Mouse (Mus musculus): Measurements from ENCODE around the gene Gm20911. TPM values are rescaled to one million over a fixed set of nuclear protein-coding genes. Genes with fewer than 3 reads are reported as not detected.
"Not testable (repeated sequence)": the region's sequence is repeated elsewhere in the genome, so short reads cannot be mapped to it uniquely, and the experiment has no call there.

Gene Gm20911
- not detected in 2 replicates for polyA plus RNA-seq (2015; fragmentation: Nextera tagmentation; extraction: Ambion mirVana)

DNA sequence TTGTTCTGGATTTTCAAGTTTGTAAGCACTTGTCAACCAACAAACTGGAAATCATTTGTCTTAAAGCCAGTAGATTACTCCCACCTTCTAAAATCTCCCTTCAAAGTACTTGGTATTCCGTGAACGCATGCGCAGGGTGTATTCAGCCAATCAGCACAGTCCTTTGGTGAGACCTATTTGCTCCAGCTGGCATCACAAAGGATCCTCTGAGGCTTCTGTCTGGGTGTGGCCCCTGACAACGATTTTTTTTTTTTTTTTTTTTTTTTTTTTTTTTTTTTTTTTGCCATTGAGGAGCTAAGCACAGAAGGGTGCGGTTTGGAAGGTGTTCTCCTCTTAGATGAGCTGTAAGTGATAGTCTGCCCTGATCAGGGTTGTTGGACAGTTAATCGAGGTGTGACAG lies at the start of gene Gm20911:
Gm20911 (plus strand) TSS at position 301 of the 400 bp plus-strand sequence.
- not testable (repeated sequence) for H3K9ac ChIP-seq (ENCODE audit: low read depth, low read length); H3K27me3 ChIP-seq (ENCODE audit: control insufficient read depth, insufficient read depth, low read depth, low read length); ATAC-seq; H3K4me1 ChIP-seq (ENCODE audit: control insufficient read depth, insufficient read depth, low read length); H3K27ac ChIP-seq (ENCODE audit: low read length); H3K9me3 ChIP-seq (replicated peaks; ENCODE audit: control insufficient read depth, low read length, poor library complexity, severe bottlenecking); H3K4me2 ChIP-seq (ENCODE audit: low read length); H3K36me3 ChIP-seq (ENCODE audit: control insufficient read depth, insufficient read depth, low read length); H3K4me3 ChIP-seq (ENCODE audit: low read depth, low read length)
- no CpG with 5 or more reads among the region's 6 CpGs for WGBS
